Mouse (Mus musculus): ENCODE measurements around the gene Ctdsp2. TPM values are rescaled to one million over a fixed set of nuclear protein-coding genes. Genes with fewer than 3 reads are reported as not detected.

Ctdsp2 gene
- total RNA-seq, 2 experiments from 2014 or later = 69.2 to 80.7 TPM

GRCm38 (mm10) chr10:127030336-127031296 is 52.1 kb downstream of the Ctdsp2 start, which contains the start of gene Tsfm:
TSS of gene Tsfm (minus strand) at chr10:127030840.
- intact Hi-C loops (cut with DNase I) = loop anchor here (1.0 to 5.0 kb wide), 2 partner anchors 38 to 111 kb away; no protein-coding TSS in a partner anchor
- DNase-seq (ENCODE audit: low spot score in 2 of 2) = peak; percentile 89 to 93

GRCm38 (mm10) chr10:127033301-127033741 is 54.8 kb downstream of the Ctdsp2 start:
- DNase-seq (ENCODE audit: low spot score in 2 of 2) = no peak
- intact Hi-C loops (cut with DNase I) = loop anchor here (5.0 kb wide), 1 partner anchor 41 kb away; no protein-coding TSS in a partner anchor

- intact Hi-C loops (cut with DNase I) = no loop called here
- no peak for DNase-seq (ENCODE audit: low spot score in 2 of 2)
Measured at GRCm38 (mm10) chr10:127036273-127036672, 57.8 kb downstream of the Ctdsp2 start.

- no peak for DNase-seq (ENCODE audit: low spot score in 2 of 2)
- intact Hi-C loops (cut with DNase I) = no loop called here
Measured at GRCm38 (mm10) chr10:127037641-127038040, 59.1 kb downstream of the Ctdsp2 start.

GRCm38 (mm10) chr10:127040569-127041214 is 62.2 kb downstream of the Ctdsp2 start:
- peak; percentile 37 to 66 for DNase-seq (ENCODE audit: low spot score in 2 of 2)
- intact Hi-C loops (cut with DNase I) = no loop called here

GRCm38 (mm10) chr10:127041274-127041766 is 62.8 kb downstream of the Ctdsp2 start, which contains the start of the genes Mettl1 and Eef1akmt3:
TSS of gene Mettl1 (plus strand) at chr10:127041414.
TSS of gene Eef1akmt3 (minus strand) at chr10:127041513.
- intact Hi-C loops (cut with DNase I) = no loop called here
- DNase-seq (ENCODE audit: low spot score in 2 of 2) = peak; percentile 33 to 41

- peak; percentile 91 to 93 for DNase-seq (ENCODE audit: low spot score in 2 of 2)
- intact Hi-C loops (cut with DNase I) = no loop called here
Measured at GRCm38 (mm10) chr10:127041774-127042338, 63.3 kb downstream of the Ctdsp2 start.

- intact Hi-C loops (cut with DNase I) = no loop called here
- no peak for DNase-seq (ENCODE audit: low spot score in 2 of 2)
Measured at GRCm38 (mm10) chr10:127042468-127043115, 64.1 kb downstream of the Ctdsp2 start.

GRCm38 (mm10) chr10:127043187-127043586 is 64.7 kb downstream of the Ctdsp2 start:
- intact Hi-C loops (cut with DNase I) = no loop called here
- no peak for DNase-seq (ENCODE audit: low spot score in 2 of 2)

GRCm38 (mm10) chr10:127047954-127048353 is 69.4 kb downstream of the Ctdsp2 start, which contains the start of gene Cyp27b1:
TSS of gene Cyp27b1 (plus strand) at chr10:127048250.
- DNase-seq (ENCODE audit: low spot score in 2 of 2) = no peak
- intact Hi-C loops (cut with DNase I) = no loop called here

- intact Hi-C loops (cut with DNase I) = no loop called here
- peak in 1 of 2 experiments; percentile 33 for DNase-seq (ENCODE audit: low spot score in 2 of 2)
Measured at GRCm38 (mm10) chr10:127048608-127049394, 70.3 kb downstream of the Ctdsp2 start.

Small RNA genes within 50 kb of the gene (microRNA-seq; reads per million reads assigned to microRNA genes)
- gene Mir26a-2 = 10.7 to 56.0 reads per million in 2 experiments
- 0 to 1.0 reads per million in 2 experiments for gene Mir546

Other genes starting within 250 kb of the Ctdsp2 start
- 1 to 10 TPM; 9.2 to 9.7 TPM for gene Atp23, start 77.4 kb upstream of the Ctdsp2 start, total RNA-seq (2021)
- gene Avil, start 22.0 kb downstream of the Ctdsp2 start, total RNA-seq (2021) = under 1 TPM in 1 of 2 experiments, not detected in 1; 0.25 TPM
- gene Tsfm, start 52.1 kb downstream of the Ctdsp2 start, total RNA-seq (2021) = 10 to 100 TPM; 30.1 to 37.1 TPM
- gene Mettl1, start 62.7 kb downstream of the Ctdsp2 start, total RNA-seq (2021) = 1 to 10 TPM; 8.7 to 9.7 TPM
- under 1 TPM; 0.16 to 0.25 TPM for gene Eef1akmt3, start 62.8 kb downstream of the Ctdsp2 start, total RNA-seq (2021)
- 1 to 10 TPM in 1 of 2 experiments, under 1 TPM in 1; 0.57 to 1.1 TPM for gene Cyp27b1, start 69.5 kb downstream of the Ctdsp2 start, total RNA-seq (2021)
- 10 to 100 TPM; 21.7 to 21.8 TPM for gene March9, start 81.5 kb downstream of the Ctdsp2 start, total RNA-seq (2021)
- gene Cdk4, start 84.8 kb downstream of the Ctdsp2 start, total RNA-seq (2021) = 10 to 100 TPM; 84.9 to 86.2 TPM
- gene Tspan31, start 91.5 kb downstream of the Ctdsp2 start, total RNA-seq (2021) = 10 to 100 TPM; 65.5 to 71.5 TPM
- 100 to 1,000 TPM; 678 to 689 TPM for gene Agap2, start 96.6 kb downstream of the Ctdsp2 start, total RNA-seq (2021)
- 100 to 1,000 TPM; 106 to 112 TPM for gene Os9, start 142.4 kb downstream of the Ctdsp2 start, total RNA-seq (2021)
- 100 to 1,000 TPM; 111 to 116 TPM for gene B4galnt1, start 186.5 kb downstream of the Ctdsp2 start, total RNA-seq (2021)
- gene Slc26a10, start 201.9 kb downstream of the Ctdsp2 start, total RNA-seq (2021) = 1 to 10 TPM; 2.4 to 4.1 TPM
- gene Arhgef25, start 211.4 kb downstream of the Ctdsp2 start, total RNA-seq (2021) = 100 to 1,000 TPM; 142 to 156 TPM
- gene Dtx3, start 217.0 kb downstream of the Ctdsp2 start, total RNA-seq (2021) = 100 to 1,000 TPM; 210 TPM
- 10 to 100 TPM; 95.2 to 95.6 TPM for gene Pip4k2c, start 232.9 kb downstream of the Ctdsp2 start, total RNA-seq (2021)

Data from left cerebral cortex, postnatal 25 days (tissue).